Mouse (Mus musculus): ENCODE results near the gene Pak4. TPM values are rescaled to one million over a fixed set of nuclear protein-coding genes. Genes with fewer than 3 reads are reported as not detected.
"Not testable (repeated sequence)": the region's sequence is repeated elsewhere in the genome, so short reads cannot be mapped to it uniquely, and the experiment has no call there.

Pak4 gene
- total RNA-seq (2017) = 5.9 and 7.5 TPM in 2 replicates

DNA sequence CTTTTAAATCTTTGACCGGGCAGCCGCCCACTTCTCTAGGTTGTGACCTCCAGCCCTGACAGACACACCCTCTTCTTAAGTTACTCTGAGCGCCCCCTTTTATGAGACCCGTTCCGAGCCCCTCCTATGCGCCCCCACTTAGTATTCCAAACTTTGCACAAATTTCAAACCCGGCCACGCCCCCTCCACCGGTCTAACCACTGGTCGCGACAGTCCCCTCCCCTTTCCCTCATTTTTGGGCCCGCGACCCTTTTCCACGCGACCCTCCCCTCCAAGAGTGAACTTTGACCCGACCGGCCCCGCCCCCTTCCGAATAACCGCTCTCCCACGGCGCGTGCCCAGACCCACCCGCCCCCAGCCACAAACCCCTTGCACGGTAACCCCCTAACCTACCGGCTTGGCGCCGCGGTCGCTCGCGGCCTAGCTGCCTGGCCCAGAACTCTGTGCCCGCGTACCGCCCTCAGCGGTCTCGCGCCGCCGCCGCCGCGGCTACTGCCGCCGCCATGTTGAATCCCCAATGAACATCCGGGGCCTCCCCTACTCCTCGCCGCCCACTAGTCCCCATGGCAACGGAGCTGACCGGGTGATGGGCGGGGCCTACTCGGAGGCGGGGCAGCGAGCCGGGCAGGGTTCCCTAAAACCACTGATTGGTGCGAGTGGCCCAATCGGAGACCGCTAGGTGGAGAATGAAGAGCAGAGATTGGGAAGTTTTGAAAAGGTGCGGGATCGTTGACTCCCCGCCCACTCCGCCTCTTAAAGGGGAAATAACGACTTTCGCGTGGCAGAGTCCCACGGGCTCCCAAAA, at the start of gene Pak4, which contains the start of gene Samd4b:
TSS of gene Pak4 (minus strand) at position 544 of the 805 bp plus-strand sequence.
TSS of gene Samd4b (minus strand) at position 503 of the 805 bp plus-strand sequence.
- ATAC-seq (replicated peaks; ENCODE audit: low read depth, poor library complexity, severe bottlenecking) = peak; percentile 91

DNA sequence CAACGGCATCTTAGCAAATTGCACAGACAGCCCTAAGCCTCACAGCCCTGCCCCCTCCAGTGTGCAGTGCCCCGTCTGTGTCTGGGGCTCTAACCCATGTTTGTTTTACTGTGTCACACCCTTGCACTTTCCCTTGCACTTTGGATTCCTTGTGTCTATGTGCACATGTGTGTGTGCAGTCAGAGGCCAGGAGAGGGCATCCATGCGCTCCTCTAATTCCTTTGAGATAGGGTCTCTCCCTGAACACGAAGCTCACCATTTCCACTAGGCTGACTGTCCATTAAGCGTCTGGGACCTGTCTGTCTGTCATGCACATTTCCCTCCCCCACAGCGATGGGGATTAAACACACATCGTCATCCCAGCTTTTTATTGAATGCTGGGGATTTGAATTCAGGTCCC, 49.0 kb upstream of the Pak4 start:
- ATAC-seq (replicated peaks; ENCODE audit: low read depth, poor library complexity, severe bottlenecking) = peak; percentile 45

DNA sequence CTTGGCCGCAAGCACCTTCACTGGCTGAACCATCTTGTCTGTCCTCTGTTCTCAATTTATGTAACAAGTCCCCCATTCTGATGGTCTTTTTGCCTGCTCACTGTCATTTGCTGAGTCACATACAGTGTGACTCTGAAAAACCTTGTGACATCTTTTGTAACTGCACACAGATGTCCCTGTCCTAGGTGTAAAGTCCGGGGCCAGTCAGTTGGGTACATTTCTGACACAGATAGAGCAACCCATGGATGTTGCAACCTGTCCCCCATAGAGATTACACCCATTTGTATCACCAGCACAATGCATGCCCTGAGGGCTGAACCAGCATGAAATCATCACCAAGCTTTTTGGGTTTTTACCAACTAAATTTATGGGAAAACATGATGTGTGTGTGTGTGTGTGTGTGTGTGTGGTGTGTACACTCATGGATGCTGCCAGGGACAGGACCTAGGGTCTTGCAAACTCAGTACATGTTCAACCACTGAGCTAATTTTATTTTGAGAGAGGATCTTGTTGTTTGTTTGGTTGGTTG, 48.0 kb upstream of the Pak4 start:
- no peak for ATAC-seq (replicated peaks; ENCODE audit: low read depth, poor library complexity, severe bottlenecking)

DNA sequence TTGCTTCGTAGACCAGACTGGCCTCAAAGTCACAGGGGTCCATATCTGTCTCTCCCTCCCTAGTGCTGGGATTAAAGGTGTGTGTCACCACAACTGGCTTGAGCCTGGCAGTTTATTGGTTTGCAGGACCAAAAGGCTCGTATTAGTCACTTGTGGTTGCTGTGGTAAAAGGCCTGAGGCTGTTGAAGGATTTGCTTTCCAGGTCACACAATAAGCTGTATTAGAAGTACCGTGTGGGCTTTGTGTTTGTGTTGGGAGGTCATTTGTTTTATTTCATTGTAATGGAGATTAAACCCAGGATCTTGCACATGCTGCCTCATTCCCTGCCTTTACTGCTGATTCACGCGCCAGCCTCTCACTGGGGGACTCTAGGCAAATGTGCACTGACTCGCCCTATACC, 47.4 kb upstream of the Pak4 start:
- no peak for ATAC-seq (replicated peaks; ENCODE audit: low read depth, poor library complexity, severe bottlenecking)

DNA sequence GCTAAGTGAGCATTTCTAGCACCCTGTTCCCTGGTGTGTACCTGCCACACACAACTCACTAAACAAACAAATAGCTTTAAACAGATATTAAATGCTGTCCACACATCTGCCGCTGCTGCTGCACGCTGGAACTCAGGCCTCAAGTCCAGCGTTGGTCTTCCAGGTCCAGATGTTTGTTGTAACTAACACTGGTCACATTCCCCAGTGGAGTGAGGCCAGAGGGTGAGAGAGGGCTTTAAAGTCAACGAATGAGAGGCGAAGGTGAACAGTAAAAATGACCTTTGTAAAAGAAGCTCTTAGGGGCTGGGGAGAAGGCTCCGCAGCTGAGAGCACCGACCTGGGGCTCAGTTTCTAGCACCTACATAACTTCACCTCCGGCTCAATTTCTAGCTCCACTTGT, 43.6 kb upstream of the Pak4 start:
- ATAC-seq (replicated peaks; ENCODE audit: low read depth, poor library complexity, severe bottlenecking) = no peak

DNA sequence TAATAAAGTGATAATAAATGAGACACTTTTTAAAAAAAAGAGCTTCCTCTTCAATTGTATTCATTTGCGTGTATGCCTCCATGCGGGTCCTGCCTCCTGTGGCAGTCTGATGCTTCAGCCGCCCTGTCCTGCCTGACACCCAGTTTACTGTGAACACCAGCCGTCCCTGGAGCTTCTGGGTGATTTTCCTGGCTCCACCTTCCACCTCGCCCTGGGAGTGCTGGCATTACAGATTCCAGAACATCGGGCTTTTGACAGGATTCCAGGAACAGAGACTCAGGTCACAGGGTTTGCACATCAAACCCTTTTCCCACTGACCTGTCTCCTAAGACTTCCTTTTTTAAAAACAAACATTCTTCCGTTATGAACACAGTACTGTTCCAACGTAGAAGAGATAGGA, 39.5 kb upstream of the Pak4 start:
- no peak for ATAC-seq (replicated peaks; ENCODE audit: low read depth, poor library complexity, severe bottlenecking)

DNA sequence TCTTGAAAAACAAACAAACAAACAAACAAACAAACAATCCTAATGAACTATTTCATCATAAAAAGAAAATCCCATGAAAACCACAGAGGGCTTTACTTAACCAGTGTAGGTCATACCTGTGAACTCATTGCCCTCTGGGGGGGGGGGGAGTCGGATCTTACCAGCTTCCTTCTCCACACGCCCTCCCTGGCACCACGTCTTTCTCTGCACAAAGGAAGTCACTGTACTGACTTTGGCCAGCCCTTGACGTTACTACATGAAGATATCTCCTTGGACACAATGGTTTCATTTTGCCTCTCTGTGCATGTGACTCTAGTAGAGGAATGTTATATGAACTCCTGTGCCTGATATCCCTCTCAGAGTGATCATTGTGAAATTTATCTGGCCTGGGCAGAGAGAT, 36.1 kb upstream of the Pak4 start:
- ATAC-seq (replicated peaks; ENCODE audit: low read depth, poor library complexity, severe bottlenecking) = no peak

DNA sequence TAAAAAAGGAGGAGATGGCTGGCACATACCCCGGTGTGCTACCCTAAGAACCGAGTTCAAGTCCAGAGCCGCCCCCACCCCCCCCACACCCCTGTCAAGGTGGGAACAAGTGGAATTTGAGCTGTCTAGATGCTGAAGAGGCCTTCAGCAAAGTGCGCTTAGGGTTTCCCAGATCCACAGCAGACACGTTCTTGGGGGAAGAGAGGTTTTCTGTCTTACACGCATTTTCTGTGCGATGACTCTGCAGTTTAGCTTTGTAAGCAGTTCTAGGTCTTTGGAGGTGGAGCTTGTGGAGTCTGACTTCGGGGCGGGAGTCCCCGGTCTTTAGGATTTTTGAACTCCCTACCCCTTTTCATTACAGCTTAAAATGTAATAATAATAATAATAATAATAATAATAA, 33.1 kb upstream of the Pak4 start, which contains the start of gene Acp7:
TSS of gene Acp7 (minus strand) at position 260 of the 400 bp plus-strand sequence.
- ATAC-seq (replicated peaks; ENCODE audit: low read depth, poor library complexity, severe bottlenecking) = 0 out of 2 replicates have a peak, but pooled peaks have one; percentile 36

DNA sequence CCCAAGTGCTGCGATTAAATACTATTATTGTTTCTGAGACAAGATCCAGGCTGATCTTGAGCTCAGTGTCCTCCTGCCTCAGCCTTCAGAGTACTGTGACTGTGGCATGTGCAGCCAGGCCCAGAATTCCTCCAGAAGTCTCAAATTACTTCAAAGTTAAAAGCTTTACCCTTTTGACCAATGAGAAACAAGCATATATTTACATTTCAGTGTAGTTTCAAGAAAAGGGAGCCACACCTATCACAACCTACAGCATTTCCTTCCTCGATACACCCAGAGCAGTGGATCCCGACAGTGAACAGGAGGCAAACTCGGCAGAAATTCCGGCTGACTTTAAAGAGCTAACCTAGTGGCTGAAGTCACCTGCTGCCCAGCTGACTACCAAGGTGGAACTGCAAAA, 26.8 kb upstream of the Pak4 start:
- no peak for ATAC-seq (replicated peaks; ENCODE audit: low read depth, poor library complexity, severe bottlenecking)

DNA sequence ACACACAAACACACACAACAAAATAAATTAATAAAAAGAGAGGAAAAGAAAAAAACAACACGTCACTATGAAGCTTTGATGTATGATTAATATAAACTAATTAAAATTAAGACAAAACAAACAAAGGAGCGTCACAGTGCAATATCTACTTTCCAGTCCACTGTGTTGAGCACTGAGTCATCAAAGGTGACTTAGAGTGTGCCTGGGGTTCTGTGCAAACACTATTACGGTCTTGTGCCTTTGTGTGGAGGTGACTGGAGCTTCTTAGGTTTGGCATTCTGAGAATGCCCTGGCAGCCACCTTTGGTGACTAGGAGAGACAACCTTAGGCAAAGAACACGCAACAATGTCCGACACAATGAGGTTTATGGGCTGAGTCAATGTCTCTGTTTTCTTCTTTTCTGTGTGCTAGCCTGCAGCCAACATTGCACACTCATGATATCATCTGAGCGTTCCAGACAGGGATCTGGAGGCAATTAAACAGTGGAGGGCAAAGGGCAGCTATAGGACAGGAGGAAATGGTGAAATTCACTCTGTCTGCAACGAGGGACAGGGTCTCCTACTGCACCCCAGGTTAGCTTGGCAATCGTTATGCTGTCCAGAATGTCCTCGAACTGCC, 21.2 kb upstream of the Pak4 start:
- no peak for ATAC-seq (replicated peaks; ENCODE audit: low read depth, poor library complexity, severe bottlenecking)

DNA sequence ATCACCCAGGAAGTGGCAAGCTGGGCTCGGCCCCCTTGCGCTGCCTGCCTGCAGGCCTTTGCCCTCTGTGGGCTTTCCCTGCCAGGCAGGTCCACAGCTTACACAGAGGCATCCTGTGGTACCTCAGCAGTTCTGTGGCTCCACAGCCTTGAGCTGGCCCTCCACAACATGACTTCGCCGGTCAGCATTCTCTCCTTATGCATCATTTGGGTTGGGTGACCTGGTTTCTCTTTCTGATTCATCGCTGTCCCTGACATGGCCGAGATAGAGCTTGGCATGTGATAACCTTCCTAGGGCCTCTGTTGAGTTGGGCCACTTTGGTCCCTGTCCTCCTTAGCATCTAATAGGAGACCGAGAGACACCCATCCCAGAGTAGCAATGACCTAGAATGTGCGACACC, 8.0 kb upstream of the Pak4 start:
- no peak for ATAC-seq (replicated peaks; ENCODE audit: low read depth, poor library complexity, severe bottlenecking)

DNA sequence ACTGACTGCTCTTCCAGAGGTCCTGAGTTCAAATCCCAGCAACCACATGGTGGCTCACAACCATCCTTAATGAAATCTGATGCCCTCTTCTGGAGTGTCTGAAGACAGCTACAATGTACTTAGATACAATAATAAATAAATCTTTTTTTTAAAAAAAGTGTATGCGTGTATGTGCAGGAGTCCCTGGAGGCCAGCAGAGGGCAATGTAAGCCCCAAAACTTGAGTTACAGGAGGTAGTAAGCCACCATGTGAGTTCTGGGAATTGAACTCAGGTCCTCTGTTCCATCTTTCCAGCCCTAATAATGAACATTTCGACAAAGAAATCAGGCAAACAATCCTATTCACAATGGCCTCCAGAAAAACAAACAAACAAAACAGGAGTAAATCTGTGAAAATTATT, 5.8 kb upstream of the Pak4 start:
- ATAC-seq (replicated peaks; ENCODE audit: low read depth, poor library complexity, severe bottlenecking) = not testable (repeated sequence)

DNA sequence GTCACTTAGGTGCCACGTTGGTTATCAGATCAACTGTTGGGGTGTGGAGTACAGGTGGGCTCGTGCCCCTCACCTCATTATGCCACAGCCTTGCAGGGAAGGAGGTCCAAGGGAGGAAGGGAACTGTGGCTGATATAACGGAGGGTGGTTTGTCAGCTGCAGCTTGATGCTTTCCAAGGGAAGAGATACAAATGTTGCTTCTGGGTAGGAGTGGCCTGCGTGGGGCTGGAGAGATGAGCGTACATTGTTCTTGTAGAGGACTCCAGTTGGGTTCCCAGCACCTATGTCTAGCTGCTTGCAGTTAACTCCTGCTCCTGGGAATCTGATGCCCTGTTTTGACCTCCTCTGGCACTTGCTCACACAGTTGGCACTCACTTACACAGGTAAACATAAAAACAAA, 5.2 kb upstream of the Pak4 start:
- no peak for ATAC-seq (replicated peaks; ENCODE audit: low read depth, poor library complexity, severe bottlenecking)

DNA sequence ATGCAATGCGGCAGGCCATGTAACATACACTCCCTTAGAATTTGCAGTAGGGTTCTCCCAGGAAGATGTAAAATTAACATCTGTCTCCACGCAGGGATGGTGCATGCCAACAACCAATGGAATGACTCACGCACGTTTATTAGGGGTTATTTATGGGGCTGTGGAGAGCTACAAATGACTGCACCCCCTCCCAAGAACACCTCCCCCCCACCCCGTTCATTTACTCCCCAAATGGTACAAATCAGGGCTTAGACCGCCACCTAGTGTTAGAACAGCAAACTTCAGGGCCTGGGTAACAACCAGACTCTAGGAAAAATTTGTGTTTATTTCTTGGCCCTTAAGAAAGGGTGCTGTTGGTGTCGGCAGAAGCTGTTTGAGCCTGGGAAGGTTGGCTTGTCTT, 3.7 kb upstream of the Pak4 start:
- ATAC-seq (replicated peaks; ENCODE audit: low read depth, poor library complexity, severe bottlenecking) = no peak

DNA sequence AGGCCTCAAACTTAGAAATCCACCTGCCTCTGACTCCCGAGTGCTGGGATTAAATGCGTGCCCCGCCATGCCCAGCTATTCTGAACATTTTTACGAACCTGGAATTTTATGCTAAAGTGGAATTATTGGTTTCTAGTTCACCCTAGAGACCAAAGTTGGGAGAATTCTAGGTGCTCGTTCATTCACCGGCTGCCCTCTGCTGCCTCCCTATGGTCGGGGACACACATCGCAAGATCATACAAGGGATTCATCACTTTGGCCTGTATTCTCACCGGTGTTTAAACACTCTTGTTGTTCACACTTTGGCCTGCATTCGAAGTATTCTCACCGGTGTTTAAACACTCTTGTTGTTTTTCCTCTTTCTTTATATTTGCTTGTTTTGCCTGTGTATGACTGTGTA, 3.0 kb upstream of the Pak4 start:
- ATAC-seq (replicated peaks; ENCODE audit: low read depth, poor library complexity, severe bottlenecking) = peak; percentile 55

DNA sequence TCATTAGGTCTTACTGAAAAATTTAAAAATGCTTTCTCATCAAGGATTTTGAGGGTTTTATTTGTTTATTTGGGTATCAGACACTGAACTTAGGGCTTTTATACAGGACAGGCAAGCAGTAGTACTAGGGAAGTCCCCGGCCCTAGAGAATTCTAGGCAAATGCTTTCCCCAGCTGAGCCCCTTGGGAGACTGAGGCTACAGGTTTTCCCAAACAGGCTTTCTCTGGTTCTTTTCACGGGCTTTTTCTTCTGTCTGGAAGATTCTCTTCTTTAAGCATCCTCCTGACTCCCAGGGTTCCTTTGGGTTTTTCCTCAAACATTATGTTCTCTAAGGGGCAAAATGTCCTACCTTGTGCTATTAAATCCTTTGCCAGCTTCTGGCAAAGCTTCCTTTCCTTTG, 966 bp upstream of the Pak4 start:
- no peak for ATAC-seq (replicated peaks; ENCODE audit: low read depth, poor library complexity, severe bottlenecking)

DNA sequence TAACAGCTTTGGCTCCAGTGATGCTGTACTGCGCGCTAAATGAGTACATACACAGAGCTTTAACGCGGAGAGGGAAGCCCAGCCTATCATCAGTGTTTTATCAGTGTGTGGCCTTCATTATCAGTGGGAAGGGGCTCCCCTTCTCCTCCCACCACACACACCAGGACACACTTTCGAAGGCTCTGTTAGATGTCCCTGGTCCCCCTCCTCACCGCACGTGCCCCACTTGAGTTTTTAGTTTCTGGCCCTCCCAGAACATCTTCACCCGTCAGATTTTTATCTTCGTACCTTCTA, 761 bp downstream of the Pak4 start:
- no peak for ATAC-seq (replicated peaks; ENCODE audit: low read depth, poor library complexity, severe bottlenecking)

DNA sequence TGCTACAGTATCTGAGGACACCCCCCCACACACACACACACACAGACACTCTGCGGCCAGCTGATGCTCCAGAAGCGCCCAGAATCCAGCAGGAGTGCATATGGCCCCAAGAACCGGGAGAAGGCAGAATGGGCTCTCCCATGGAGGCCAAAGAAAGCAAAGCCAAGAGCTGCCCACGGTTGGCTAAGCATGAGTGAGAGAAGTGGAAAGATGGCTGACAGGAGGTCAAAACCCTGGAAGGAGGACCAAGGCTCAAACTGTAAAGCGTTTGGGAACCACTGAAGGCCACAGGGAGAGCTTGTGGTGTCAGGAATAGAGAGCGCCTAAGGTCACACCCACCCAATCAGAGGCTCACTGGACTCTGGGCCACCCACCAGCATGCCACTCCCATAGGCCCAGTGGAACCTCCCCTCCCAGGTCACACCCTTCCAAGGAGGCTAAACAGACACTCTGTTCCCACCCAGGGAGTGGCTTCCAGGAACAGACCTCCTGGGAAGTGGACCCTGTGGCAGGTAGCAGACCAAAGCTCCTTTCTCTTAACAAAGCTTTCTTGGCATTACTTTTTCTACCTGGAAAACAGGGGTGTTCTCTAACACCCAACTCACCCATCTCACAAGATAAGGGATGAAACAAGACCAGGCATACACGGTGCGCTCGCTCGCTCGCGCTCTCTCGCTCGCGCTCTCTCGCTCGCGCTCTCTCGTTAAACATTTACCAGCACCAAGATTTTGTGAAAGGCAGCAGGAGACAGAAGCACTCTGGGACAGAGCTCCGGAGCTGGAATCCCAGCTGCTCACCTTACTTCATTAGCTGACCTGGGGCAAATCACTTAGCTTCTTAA, 1.3 kb downstream of the Pak4 start:
- no peak for ATAC-seq (replicated peaks; ENCODE audit: low read depth, poor library complexity, severe bottlenecking)

DNA sequence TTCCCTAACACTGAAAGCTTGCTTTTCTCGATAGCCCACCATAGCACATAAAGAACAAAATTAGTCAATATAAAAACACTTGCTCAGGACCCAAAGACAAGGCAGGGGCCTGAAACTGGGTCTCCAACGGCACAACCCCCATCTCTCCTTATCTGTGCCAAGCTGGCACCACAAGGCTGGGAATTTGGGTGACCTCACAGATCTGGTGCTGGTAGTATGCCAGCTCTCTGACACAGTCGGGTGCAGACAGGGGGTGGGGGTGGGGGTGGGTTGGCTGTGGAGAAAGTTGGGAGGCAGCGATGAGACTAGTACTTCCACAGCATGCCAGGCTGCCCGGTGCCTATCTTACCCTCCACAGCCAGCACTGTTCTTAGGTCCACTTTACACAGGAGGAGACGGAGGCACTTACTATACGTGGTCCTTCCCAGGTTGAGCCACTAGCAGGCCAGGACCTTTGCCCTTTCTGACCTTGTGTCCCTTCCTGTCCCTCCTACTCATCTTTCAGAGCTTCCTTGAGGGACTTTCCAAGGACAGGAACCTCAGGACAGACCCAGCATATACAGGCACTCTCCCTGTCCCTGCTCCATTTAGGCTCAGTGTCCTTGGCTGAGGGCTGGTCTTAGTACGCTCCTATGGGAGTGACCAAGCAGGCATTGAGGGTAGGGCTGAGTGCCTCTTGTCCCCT, 2.1 kb downstream of the Pak4 start:
- no peak for ATAC-seq (replicated peaks; ENCODE audit: low read depth, poor library complexity, severe bottlenecking)

Measured in common myeloid progenitor, adult 5-6 weeks (primary cell).